ENCODE assay signal across 8 mouse cellular contexts in the genomic region with DNA sequence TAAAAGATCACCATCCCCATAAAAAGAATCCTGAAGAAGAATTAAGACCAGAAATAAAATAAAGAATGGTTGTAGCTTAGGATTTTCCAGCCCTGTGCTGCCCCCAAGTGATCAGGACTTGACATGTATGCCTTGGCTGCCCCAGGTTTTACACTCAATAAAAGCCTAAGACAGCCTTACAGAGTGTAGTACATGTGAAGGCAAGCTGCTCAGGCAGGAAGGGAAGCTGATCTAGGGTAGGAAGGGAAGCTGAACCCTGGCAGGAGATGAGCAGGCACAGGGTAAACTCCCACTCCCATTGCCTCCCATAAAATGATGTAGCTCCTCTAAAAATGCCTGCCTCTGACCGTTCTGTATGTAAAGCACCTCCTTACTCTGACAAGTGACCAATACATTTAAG. TPM values are rescaled to one million over a fixed set of nuclear protein-coding genes. Genes with fewer than 3 reads are reported as not detected.
DNase-seq lines count a peak whose midpoint lies in the region; ATAC-seq lines count a peak whose summit lies in the region.

No protein-coding gene starts in this region.

- H3K4me3 ChIP-seq in forebrain, embryonic 11.5 days (ENCODE audit: low read depth, low read length): no peak overlapping the region
- no peak overlapping the region for H3K4me3 ChIP-seq in forebrain, embryonic 10.5 days
- H3K4me3 ChIP-seq in neural tube, embryonic 12.5 days: no peak overlapping the region

- no peak overlapping the region for H3K27ac ChIP-seq in forebrain, embryonic 11.5 days (ENCODE audit: low read depth, low read length)
- H3K27ac ChIP-seq in forebrain, embryonic 10.5 days: no peak overlapping the region
- H3K27ac ChIP-seq in neural tube, embryonic 12.5 days: no peak overlapping the region

- 67% methylated on average over 1 of the region's 1 CpGs for WGBS in forebrain, embryonic 11.5 days
- WGBS in forebrain, embryonic 10.5 days: 76% methylated on average over 1 of the region's 1 CpGs
- WGBS in neural tube, embryonic 12.5 days: 74% methylated on average over 1 of the region's 1 CpGs

- no peak for DNase-seq in forebrain, embryonic 11.5 days (ENCODE audit: low spot score)
- DNase-seq in forebrain, embryonic 10.5 days (ENCODE audit: extremely low spot score, low spot score): no peak
- DNase-seq in NIH3T3 (ENCODE audit: low read depth): peak; percentile 47
- DNase-seq in embryo, embryonic 9.5 days (ENCODE audit: extremely low spot score): peak; percentile 8
- peak; percentile 44 for DNase-seq in heart, postnatal 4 days
- DNase-seq in left cerebral cortex, adult 18-20 months (ENCODE audit: low spot score in 2 of 2): peak; percentile 53 to 59
- DNase-seq in yolk sac, embryonic 10.5 days (ENCODE audit: low spot score): no peak

- no peaks in the 10 kb centered on the region for H3K36me3 ChIP-seq in forebrain, embryonic 11.5 days (ENCODE audit: control insufficient read depth, insufficient read depth, low read length)
- H3K36me3 ChIP-seq in forebrain, embryonic 10.5 days (replicated peaks): no peaks in the 10 kb centered on the region
- H3K36me3 ChIP-seq in neural tube, embryonic 12.5 days: no peaks in the 10 kb centered on the region

- peak; percentile 51; the same call in 1 of the 2 replicates for ATAC-seq in forebrain, embryonic 11.5 days (replicated peaks; ENCODE audit: low FRiP score)
- ATAC-seq in neural tube, embryonic 12.5 days (ENCODE audit: low FRiP score, low read depth): peak; percentile 49; the same call in 1 of the 2 replicates

- no peaks in the 10 kb centered on the region for H3K27me3 ChIP-seq in forebrain, embryonic 11.5 days (ENCODE audit: control insufficient read depth, insufficient read depth, low read length)
- no peaks in the 10 kb centered on the region for H3K27me3 ChIP-seq in forebrain, embryonic 10.5 days (ENCODE audit: poor library complexity, severe bottlenecking)
- no peaks in the 10 kb centered on the region for H3K27me3 ChIP-seq in neural tube, embryonic 12.5 days (replicated peaks)

- H3K4me1 ChIP-seq in forebrain, embryonic 11.5 days (replicated peaks; ENCODE audit: control insufficient read depth, insufficient read depth, low read length): no peaks in the 10 kb centered on the region
- H3K4me1 ChIP-seq in forebrain, embryonic 10.5 days: peaks cover 21% of the 10 kb centered on the region
- peaks cover 3% of the 10 kb centered on the region; the same call in 1 of the 2 replicates for H3K4me1 ChIP-seq in neural tube, embryonic 12.5 days

- no peaks in the 10 kb centered on the region for H3K9me3 ChIP-seq in forebrain, embryonic 11.5 days (ENCODE audit: control insufficient read depth, low read length)
- no peaks in the 10 kb centered on the region for H3K9me3 ChIP-seq in forebrain, embryonic 10.5 days
- H3K9me3 ChIP-seq in neural tube, embryonic 12.5 days: no peaks in the 10 kb centered on the region

- H3K4me2 ChIP-seq in forebrain, embryonic 11.5 days (ENCODE audit: low read depth, low read length, severe bottlenecking): no peak overlapping the region
- H3K4me2 ChIP-seq in neural tube, embryonic 12.5 days (replicated peaks): no peak overlapping the region

- H3K9ac ChIP-seq in forebrain, embryonic 11.5 days (ENCODE audit: low read length): no peak overlapping the region
- H3K9ac ChIP-seq in neural tube, embryonic 12.5 days: no peak overlapping the region

RNA-seq across cellular contexts. Expression of gene Slc9a9, which starts 30.8 kb away (rescaled TPM):
- 1.6 and 2.0 TPM in 2 replicates for polyA plus RNA-seq in forebrain, embryonic 11.5 days (2014; fragmentation: Nextera tagmentation; extraction: Ambion mirVana)
- 0.91 and 1.2 TPM in 2 replicates for polyA plus RNA-seq in forebrain, embryonic 10.5 days (2016; fragmentation: Nextera tagmentation; extraction: Ambion mirVana)
- total RNA-seq in heart, postnatal 4 days (2021): 1 to 10 TPM; 2.6 to 2.7 TPM
- 10 to 100 TPM; 20.7 to 27.4 TPM for total RNA-seq in left cerebral cortex, adult 18-20 months (2021)
- polyA plus RNA-seq in neural tube, embryonic 12.5 days (2016; fragmentation: Nextera tagmentation; extraction: Ambion mirVana): 6.4 and 8.6 TPM in 2 replicates

Comparison
In these comparisons a context has a peak if more than half of its experiments do, and no peak if none do; other contexts are left out.
1. DNase-seq: peak in NIH3T3 (single experiment), embryo, embryonic 9.5 days (single experiment), heart, postnatal 4 days (single experiment) and left cerebral cortex, adult 18-20 months (2 of 2); none in forebrain, embryonic 11.5 days (single experiment), forebrain, embryonic 10.5 days (single experiment) and yolk sac, embryonic 10.5 days (single experiment).